Mouse (Mus musculus) liver, embryonic 15.5 days (tissue): ENCODE data around the gene Lrmda. TPM values are rescaled to one million over a fixed set of nuclear protein-coding genes. Genes with fewer than 3 reads are reported as not detected.

ENCODE experiments used
- ATAC-seq: fragments of 200-750 bp; cut with Nextera tagmentation; 2 replicates; pipeline ENCODE4 v1.8.0; 2017; ENCODE audit warnings: moderate number of reproducible peaks, mild to moderate bottlenecking, moderate library complexity; ENCODE audit not compliant: insufficient read depth
- H3K27ac ChIP-seq: fragments of 300-500 bp; sonication (generic); replicated peaks from 2 replicates; pipeline ENCODE4 v1.5.1; 2015; ENCODE audit warnings: mild to moderate bottlenecking, inconsistent platforms
- H3K27me3 ChIP-seq: fragments of 300-500 bp; sonication (generic); 2 replicates; pipeline ENCODE4 v1.6.1; 2015; ENCODE audit warnings: mild to moderate bottlenecking, inconsistent platforms
- H3K36me3 ChIP-seq: fragments of 300-500 bp; sonication (generic); replicated peaks from 2 replicates; pipeline ENCODE4 v1.6.1; 2015; ENCODE audit warnings: moderate library complexity, mild to moderate bottlenecking, inconsistent platforms
- H3K4me1 ChIP-seq: fragments of 300-500 bp; sonication (generic); replicated peaks from 2 replicates; pipeline ENCODE4 v1.6.1; 2015; ENCODE audit warnings: inconsistent platforms
- H3K4me2 ChIP-seq: fragments of 300-500 bp; sonication (generic); 2 replicates; pipeline ENCODE4 v1.6.1; 2015; ENCODE audit warnings: moderate library complexity, mild to moderate bottlenecking, inconsistent platforms
- H3K4me3 ChIP-seq: fragments of 300-500 bp; sonication (generic); replicated peaks from 2 replicates; pipeline ENCODE4 v1.5.1; 2015; ENCODE audit warnings: mild to moderate bottlenecking, inconsistent platforms
- H3K9ac ChIP-seq: fragments of 300-500 bp; sonication (generic); 2 replicates; pipeline ENCODE4 v1.6.1; 2015; ENCODE audit warnings: moderate library complexity, mild to moderate bottlenecking, inconsistent platforms
- H3K9me3 ChIP-seq: fragments of 300-500 bp; sonication (generic); replicated peaks from 2 replicates; pipeline ENCODE4 v1.6.1; 2016; ENCODE audit warnings: inconsistent platforms
- WGBS: fragments of 180-500 bp; shearing (Covaris S2); methylation state at CpG from one replicate; pipeline ENCODE4 v1.1.7; 2015; ENCODE audit warnings: mixed read lengths; ENCODE audit not compliant: insufficient replicate concordance; 5-methylcytosine and 5-hydroxymethylcytosine counted together
- polyA plus RNA-seq: library from polyadenylated mRNA; unstranded; fragments of >200 nt; fragmentation: Nextera tagmentation; extraction: Ambion mirVana; gene quantifications from 2 replicates; pipeline ENCODE4 v1.2.1, GENCODE M21; 2015

Gene Lrmda
- polyA plus RNA-seq, 1 experiment from 2014 or later: 0.13 TPM

DNA sequence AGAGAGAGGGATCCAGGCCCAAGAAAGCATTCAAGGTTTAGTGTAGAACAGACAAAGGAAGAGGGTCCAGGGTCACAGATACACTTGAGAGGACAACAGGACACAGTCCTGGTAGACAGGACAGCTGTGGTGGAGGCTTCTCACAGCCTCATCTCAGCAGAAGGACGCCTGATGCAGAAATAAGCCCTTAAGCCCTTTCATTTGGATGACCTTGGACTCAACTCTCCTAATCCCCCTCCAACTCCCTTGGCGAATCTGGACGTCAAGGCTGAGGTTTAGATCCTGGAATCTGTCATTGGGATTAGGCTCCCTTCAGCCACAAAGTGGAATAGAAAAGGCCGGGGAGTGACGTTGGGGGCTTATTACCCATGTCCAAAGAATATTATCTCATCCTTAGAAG, 589.1 kb downstream of the Lrmda start:
- H3K4me1 ChIP-seq: no peaks in the 10 kb centered on the region
- no peak overlapping the region for H3K4me3 ChIP-seq
- H3K36me3 ChIP-seq: no peaks in the 10 kb centered on the region
- WGBS: 52% methylated on average over 5 of the region's 5 CpGs
- H3K27me3 ChIP-seq: no peaks in the 10 kb centered on the region
- no peaks in the 10 kb centered on the region for H3K9me3 ChIP-seq
- ATAC-seq: no peak
- no peak overlapping the region for H3K27ac ChIP-seq
- no peak overlapping the region for H3K9ac ChIP-seq
- H3K4me2 ChIP-seq: no peak overlapping the region

DNA sequence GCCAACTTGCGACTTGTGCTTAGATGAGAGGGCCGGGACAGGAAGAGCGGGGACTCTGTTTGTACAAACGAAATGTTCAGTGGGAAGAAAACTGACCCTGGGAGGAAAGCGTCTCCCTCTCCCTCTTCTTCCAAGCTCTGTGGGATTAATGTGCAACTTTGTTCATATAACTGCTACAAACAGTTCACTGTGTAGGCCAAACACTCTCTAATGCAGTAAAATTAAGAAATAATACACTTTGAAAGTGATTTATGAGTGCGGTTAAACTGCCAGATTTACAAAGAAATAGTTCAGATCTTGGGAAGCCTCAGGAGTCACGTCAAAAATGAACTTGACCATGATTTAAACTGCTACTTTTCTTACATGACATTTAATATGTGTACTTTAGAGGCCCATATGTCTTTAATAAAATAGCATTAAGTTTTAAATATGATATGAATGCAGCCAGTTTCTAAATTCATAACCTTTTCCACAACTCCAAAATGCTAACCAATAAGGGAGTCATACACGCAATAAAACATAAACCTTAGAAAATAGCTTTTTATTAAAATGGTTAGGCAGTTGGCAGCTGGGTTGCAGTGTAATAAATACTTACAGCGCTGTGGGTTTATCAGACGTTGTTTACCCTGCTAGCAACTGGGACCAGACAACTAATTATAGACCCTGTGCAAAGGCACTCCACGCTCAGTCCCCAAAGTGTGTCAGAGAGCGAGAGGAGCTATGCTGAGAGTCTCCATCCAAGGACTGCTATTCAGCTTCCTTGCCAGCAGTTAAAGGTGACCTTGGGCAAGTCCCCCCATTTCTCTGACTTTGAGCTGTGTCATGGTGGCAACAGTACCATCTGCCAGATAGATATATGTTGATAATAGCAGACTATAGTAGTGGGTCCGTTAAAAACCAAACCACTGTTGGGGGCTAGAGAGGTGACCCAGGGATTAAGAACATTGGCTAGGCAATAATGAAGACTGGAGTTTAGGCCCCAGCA, 590.0 kb downstream of the Lrmda start:
- no peaks in the 10 kb centered on the region for H3K36me3 ChIP-seq
- 66% methylated on average over 13 of the region's 13 CpGs for WGBS
- no peaks in the 10 kb centered on the region for H3K9me3 ChIP-seq
- no peak overlapping the region for H3K9ac ChIP-seq
- H3K4me3 ChIP-seq: no peak overlapping the region
- no peak for ATAC-seq
- H3K4me1 ChIP-seq: no peaks in the 10 kb centered on the region
- H3K27ac ChIP-seq: no peak overlapping the region
- H3K27me3 ChIP-seq: no peaks in the 10 kb centered on the region
- H3K4me2 ChIP-seq: no peak overlapping the region

DNA sequence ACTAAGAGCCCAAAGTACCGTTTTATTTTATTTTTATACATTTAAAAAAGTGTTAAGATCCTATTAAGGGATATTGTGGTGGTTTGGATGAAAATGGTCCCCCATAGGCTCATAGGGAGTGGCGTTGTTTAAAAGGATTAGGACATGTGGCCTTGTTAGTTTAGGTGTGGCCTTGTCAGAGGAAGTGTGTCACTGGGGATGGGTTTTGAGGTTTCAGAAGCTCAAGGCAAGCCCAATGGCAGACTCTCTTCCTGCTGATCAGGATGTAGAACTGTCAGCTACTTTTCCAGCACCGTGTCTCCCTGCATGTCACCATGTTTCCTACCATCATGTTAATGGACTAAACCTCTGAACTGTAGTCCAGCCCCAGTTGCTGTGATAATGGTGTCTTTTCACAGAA, 591.5 kb downstream of the Lrmda start:
- H3K4me2 ChIP-seq: no peak overlapping the region
- no peak for ATAC-seq
- H3K36me3 ChIP-seq: no peaks in the 10 kb centered on the region
- no peaks in the 10 kb centered on the region for H3K4me1 ChIP-seq
- no peak overlapping the region for H3K4me3 ChIP-seq
- no peak overlapping the region for H3K9ac ChIP-seq
- H3K27ac ChIP-seq: no peak overlapping the region
- no peaks in the 10 kb centered on the region for H3K9me3 ChIP-seq
- 50% methylated on average over 3 of the region's 3 CpGs for WGBS
- H3K27me3 ChIP-seq: no peaks in the 10 kb centered on the region

DNA sequence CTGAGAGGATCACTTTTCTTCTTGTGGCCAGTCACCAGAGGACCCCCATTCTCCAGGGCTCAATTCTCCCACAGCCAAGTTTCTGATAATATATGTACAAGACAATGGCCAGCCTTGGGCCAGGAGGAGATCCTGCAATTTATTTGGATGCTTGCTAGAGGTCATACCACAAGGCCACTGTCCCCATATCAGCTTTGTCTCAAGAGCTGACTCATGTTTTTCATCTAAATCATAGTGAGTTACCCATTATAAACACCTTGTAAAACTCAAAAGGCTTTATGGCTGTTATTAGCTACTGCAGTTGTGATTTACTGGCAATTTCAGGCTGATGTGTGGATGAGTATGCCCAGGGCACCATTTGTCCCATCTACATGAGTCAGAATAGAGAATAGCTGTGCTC, 600.7 kb downstream of the Lrmda start:
- ATAC-seq: no peak
- H3K9me3 ChIP-seq: no peaks in the 10 kb centered on the region
- H3K9ac ChIP-seq: no peak overlapping the region
- no peaks in the 10 kb centered on the region for H3K4me1 ChIP-seq
- H3K4me3 ChIP-seq: no peak overlapping the region
- H3K27me3 ChIP-seq: no peaks in the 10 kb centered on the region
- no peaks in the 10 kb centered on the region for H3K36me3 ChIP-seq
- no peak overlapping the region for H3K27ac ChIP-seq
- no peak overlapping the region for H3K4me2 ChIP-seq

GRCm38 (mm10) chr14:22621941-22622340, 602.4 kb downstream of the Lrmda start:
- 63% methylated on average over 3 of the region's 3 CpGs for WGBS
- Histone ChIP-seq H3K27me3 (no peaks in the 10 kb centered on the region), H3K4me3 (no peak overlapping the region), H3K27ac (no peak overlapping the region), H3K4me1 (no peaks in the 10 kb centered on the region), H3K4me2 (no peak overlapping the region), H3K36me3 (no peaks in the 10 kb centered on the region), H3K9me3 (no peaks in the 10 kb centered on the region), H3K9ac (no peak overlapping the region)
- no peak for ATAC-seq

DNA sequence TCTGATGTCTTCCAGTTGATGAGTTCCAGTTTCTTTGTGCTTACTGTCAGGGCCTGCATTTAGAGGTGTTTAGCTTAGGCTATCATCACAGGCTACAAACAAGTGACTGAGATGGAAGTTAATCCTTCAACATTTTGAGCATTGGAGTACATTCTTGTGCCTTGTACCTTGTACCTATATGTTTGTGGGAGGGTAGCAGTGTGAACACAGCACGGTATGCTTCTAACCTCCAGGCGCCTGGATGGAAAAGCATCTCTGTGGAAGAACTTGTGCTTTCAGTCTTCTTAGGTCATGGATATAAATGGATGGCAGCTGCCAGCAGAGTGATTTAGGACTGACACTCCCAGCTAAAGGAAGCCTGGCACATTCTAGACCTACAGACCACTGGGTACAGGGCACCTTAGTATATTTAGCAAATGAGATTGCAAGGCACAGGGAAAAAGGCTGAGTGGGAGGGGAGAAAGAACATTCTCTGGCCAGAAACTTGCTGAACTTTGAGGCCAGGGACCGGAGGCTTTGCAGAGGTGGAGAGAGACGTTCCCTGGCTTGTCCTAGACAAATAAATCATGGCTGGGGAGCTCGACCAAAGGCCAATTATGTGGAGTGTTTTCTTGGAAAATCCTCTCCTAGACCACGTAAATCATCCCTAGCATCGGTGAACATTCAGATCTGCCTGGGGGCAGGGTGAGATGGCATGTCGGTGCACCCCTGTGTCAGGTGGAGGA, 607.8 kb downstream of the Lrmda start:
- Histone ChIP-seq H3K36me3 (no peaks in the 10 kb centered on the region), H3K27ac (no peak overlapping the region), H3K4me1 (0 out of 2 replicates have a peak, but pooled peaks cover 2% of the 10 kb centered on the region), H3K27me3 (no peaks in the 10 kb centered on the region), H3K4me3 (no peak overlapping the region), H3K9me3 (no peaks in the 10 kb centered on the region), H3K4me2 (no peak overlapping the region), H3K9ac (no peak overlapping the region)
- ATAC-seq: no peak
- 44% methylated on average over 8 of the region's 8 CpGs for WGBS

DNA sequence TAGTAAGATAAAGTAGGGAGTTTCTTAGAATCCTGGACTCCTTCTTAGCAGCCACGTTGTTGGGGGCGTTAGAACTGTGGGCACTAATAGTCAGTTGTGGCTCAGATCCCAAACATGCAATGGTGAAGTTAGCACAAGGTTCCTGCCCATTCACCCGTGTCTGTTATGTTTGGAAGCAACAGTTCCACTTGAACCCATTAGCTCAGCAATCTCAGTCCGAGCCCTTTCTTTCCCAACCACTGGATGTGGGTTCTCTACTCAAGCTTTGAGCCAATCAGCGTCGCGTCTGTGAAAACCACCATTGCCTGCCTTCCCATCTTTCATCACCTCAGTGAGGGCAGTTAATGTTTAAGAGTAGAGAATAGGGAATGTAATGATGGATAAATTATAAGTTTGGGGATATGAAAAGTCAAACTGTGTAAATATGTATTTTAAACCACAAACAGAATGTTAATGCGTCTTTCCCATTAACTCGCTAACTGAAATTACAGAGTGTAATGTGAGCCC, 610.9 kb downstream of the Lrmda start:
- no peaks in the 10 kb centered on the region for H3K36me3 ChIP-seq
- 76% methylated on average over 9 of the region's 9 CpGs for WGBS
- H3K27me3 ChIP-seq: no peaks in the 10 kb centered on the region
- no peak overlapping the region for H3K4me3 ChIP-seq
- no peak for ATAC-seq
- H3K9ac ChIP-seq: no peak overlapping the region
- no peaks in the 10 kb centered on the region for H3K9me3 ChIP-seq
- H3K4me2 ChIP-seq: no peak overlapping the region
- no peak overlapping the region for H3K27ac ChIP-seq
- 0 out of 2 replicates have a peak, but pooled peaks cover 2% of the 10 kb centered on the region for H3K4me1 ChIP-seq

DNA sequence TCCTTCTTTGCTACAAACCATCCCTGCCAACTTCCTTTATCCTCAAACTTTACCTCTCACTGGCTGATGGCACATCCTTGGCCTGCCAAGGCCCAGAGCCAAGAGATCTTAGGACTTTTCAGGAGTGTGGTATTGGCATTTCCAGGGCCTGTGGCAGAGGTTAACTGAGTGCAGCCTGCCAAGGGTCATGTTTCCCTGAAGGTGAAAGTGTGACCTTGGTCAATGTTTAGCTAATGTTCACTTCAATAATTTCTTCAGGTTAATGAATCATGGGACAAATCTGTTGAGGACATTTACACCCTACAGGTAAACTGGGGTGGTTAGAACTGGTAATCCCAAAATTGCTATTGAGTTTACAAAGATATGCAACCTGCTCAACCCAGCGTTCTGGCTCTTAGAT, 614.1 kb downstream of the Lrmda start:
- ATAC-seq: no peak
- no peak overlapping the region for H3K9ac ChIP-seq
- no peaks in the 10 kb centered on the region for H3K36me3 ChIP-seq
- H3K4me3 ChIP-seq: no peak overlapping the region
- no peaks in the 10 kb centered on the region for H3K4me1 ChIP-seq
- no peaks in the 10 kb centered on the region for H3K27me3 ChIP-seq
- H3K27ac ChIP-seq: no peak overlapping the region
- H3K9me3 ChIP-seq: no peaks in the 10 kb centered on the region
- H3K4me2 ChIP-seq: no peak overlapping the region
- 63% methylated on average over 1 of the region's 1 CpGs for WGBS

DNA sequence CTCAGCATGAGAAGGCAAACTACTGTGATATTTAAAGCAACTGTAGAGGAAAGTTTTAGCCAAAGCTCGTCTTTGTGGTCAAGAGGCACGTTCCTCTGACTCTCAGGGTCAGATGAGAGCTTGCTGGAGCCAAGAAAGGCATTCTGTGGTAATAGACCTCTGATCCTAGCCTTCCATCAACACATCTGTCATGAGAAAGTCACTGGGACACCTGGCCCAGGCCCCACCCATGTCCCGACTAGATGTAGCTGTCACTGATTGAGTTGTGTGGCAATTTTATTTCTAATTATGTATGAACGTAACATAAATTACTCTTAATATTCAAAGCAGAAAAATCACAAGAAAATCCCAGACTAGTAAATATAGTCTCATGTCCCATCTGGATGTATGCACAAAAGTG, 624.0 kb downstream of the Lrmda start:
- WGBS: 45% methylated on average over 4 of the region's 4 CpGs
- Histone ChIP-seq H3K4me2 (no peak overlapping the region), H3K27me3 (no peaks in the 10 kb centered on the region), H3K4me1 (no peaks in the 10 kb centered on the region; the same call in 1 of the 2 replicates), H3K4me3 (no peak overlapping the region), H3K36me3 (no peaks in the 10 kb centered on the region), H3K27ac (no peak overlapping the region), H3K9ac (no peak overlapping the region), H3K9me3 (no peaks in the 10 kb centered on the region)
- no peak for ATAC-seq

DNA sequence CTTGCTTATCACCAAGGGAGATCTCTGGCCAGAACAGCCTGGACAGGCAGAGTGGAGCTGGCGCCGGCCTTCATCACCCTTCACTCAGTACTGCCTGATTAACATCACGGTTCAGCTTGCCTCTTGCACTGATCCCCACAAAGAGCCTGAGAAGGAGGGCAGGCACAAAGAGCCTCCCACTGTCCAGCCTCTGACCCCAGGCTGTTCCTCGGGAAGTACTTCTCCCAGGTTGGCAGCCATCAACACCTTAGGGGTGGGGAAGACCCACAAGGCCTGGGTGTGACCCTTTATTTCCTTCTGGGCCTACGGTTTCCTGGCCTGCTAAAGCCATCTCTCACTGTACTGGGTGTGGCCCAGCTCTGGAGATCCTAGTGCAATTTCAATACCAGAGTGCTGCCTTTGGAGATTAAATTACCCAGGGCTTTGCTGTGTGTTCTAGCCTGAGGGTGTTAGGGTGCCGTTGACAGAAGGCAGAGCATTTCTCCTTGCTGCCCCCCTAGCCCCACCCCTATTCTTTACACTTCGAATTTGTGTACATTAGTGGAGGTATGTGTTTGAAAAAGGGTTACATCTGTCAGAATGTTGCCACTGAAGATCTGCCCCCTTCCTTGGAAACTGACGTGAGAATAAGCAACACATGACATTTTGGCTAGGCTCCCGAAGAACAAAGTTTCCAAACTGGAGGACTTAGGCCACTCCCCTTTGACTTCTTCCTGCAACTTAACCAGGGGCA, 628.5 kb downstream of the Lrmda start:
- H3K9me3 ChIP-seq: no peaks in the 10 kb centered on the region
- H3K9ac ChIP-seq: no peak overlapping the region
- H3K27me3 ChIP-seq: no peaks in the 10 kb centered on the region
- ATAC-seq: no peak
- H3K36me3 ChIP-seq: no peaks in the 10 kb centered on the region
- H3K4me1 ChIP-seq: no peaks in the 10 kb centered on the region; the same call in 1 of the 2 replicates
- no peak overlapping the region for H3K27ac ChIP-seq
- no peak overlapping the region for H3K4me2 ChIP-seq
- 56% methylated on average over 9 of the region's 9 CpGs for WGBS
- H3K4me3 ChIP-seq: no peak overlapping the region
